Mouse (Mus musculus): Measurements from ENCODE around the gene Camsap2. TPM values are rescaled to one million over a fixed set of nuclear protein-coding genes. Genes with fewer than 3 reads are reported as not detected.

Camsap2 gene
- polyA plus RNA-seq, 1 experiment from 2014 or later = 8.9 TPM

DNA sequence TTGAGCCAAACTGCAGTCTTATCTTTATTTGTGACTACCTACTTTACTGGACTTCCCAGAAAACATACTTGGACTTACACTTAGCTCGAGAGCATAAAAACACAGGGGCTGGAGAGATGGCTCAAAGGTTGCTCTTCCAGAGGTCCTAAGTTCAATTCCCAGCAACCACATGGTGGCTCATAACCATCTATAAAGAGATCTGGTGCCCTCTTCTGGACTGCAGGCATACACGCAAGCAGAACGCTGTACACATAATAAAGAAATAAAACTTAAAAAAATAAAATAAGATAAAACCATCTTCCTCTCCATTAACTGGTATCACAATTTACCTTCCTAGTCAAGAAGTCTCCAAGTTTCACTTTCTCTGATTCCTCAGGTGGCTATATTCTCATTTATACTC lies 5.4 kb downstream of the Camsap2 start:
- Histone ChIP-seq H3K9ac (ENCODE audit: low read length) (no peak overlapping the region), H3K27me3 (ENCODE audit: control insufficient read depth, insufficient read depth, low read length) (no peaks in the 10 kb centered on the region), H3K9me3 (ENCODE audit: control insufficient read depth, low read length) (no peaks in the 10 kb centered on the region), H3K27ac (replicated peaks) (no peak overlapping the region), H3K4me1 (replicated peaks; ENCODE audit: control insufficient read depth, insufficient read depth) (no peaks in the 10 kb centered on the region), H3K36me3 (ENCODE audit: control insufficient read depth, insufficient read depth, low read length) (no peaks in the 10 kb centered on the region), H3K4me3 (ENCODE audit: low read depth, low read length) (no peak overlapping the region), H3K4me2 (replicated peaks; ENCODE audit: low read depth) (no peak overlapping the region)
- WGBS = 93% methylated on average over 3 of the region's 3 CpGs
- TF ChIP-seq EP300 (optimal IDR thresholded peaks at IDR 0.05) (no peak), CTCF (IDR thresholded peaks at IDR 0.05; ENCODE audit: low read depth) (peak; percentile 53)
- DNase-seq (ENCODE audit: low spot score) = no peak
- no peak for ATAC-seq (ENCODE audit: low FRiP score, low TSS enrichment)

DNA sequence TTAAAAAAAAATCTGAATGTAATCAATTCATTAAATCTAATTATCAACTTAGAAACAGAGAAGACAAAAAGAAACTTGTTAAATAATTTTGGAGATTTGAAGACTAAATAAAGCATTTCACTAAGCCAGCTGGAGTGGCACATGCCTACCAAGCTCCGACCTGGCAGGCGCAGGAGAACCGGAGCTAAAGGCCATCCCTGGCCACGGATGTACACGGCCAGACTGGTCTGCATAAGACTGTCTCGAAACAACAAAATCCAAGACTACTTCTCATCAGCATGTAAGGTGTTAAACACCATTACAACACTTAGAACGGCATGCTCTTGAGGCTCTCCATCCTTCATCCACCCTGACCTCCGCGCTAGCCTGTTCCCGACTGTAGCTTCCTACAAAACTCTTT lies 11.2 kb downstream of the Camsap2 start:
- no peak overlapping the region for H3K9ac ChIP-seq (ENCODE audit: low read length)
- H3K4me2 ChIP-seq (replicated peaks; ENCODE audit: low read depth) = no peak overlapping the region
- no peak for DNase-seq (ENCODE audit: low spot score)
- WGBS = 82% methylated on average over 10 of the region's 10 CpGs
- H3K27me3 ChIP-seq (ENCODE audit: control insufficient read depth, insufficient read depth, low read length) = no peaks in the 10 kb centered on the region
- no peaks in the 10 kb centered on the region for H3K36me3 ChIP-seq (ENCODE audit: control insufficient read depth, insufficient read depth, low read length)
- ATAC-seq (ENCODE audit: low FRiP score, low TSS enrichment) = no peak
- no peaks in the 10 kb centered on the region for H3K9me3 ChIP-seq (ENCODE audit: control insufficient read depth, low read length)
- no peaks in the 10 kb centered on the region for H3K4me1 ChIP-seq (replicated peaks; ENCODE audit: control insufficient read depth, insufficient read depth)
- H3K4me3 ChIP-seq (ENCODE audit: low read depth, low read length) = no peak overlapping the region
- TF ChIP-seq EP300 (optimal IDR thresholded peaks at IDR 0.05) = no peak
- no peak for TF ChIP-seq CTCF (IDR thresholded peaks at IDR 0.05; ENCODE audit: low read depth)
- H3K27ac ChIP-seq (replicated peaks) = no peak overlapping the region

DNA sequence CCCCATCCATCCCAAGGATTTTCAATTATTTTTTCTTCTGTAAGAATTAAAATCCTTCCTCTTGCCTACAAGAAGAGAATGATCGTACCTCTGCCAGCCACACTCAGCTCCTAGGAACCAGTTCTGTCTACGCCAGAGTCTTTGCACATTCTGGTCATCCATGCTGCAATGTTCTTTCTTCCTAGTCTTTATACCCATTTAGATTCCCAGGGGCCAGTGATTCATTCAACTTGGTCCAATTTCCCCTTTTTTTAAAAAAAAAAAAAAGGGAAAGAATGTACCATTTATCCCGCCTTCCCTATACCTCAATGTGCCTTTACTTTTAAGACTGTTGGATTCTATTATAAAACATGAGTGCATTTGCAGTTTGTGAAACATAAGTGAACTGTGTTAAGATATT lies 12.4 kb downstream of the Camsap2 start:
- Histone ChIP-seq H3K4me3 (ENCODE audit: low read depth, low read length) (no peak overlapping the region), H3K9ac (ENCODE audit: low read length) (no peak overlapping the region), H3K36me3 (ENCODE audit: control insufficient read depth, insufficient read depth, low read length) (no peaks in the 10 kb centered on the region), H3K27ac (replicated peaks) (no peak overlapping the region), H3K4me2 (replicated peaks; ENCODE audit: low read depth) (no peak overlapping the region), H3K9me3 (ENCODE audit: control insufficient read depth, low read length) (no peaks in the 10 kb centered on the region), H3K4me1 (replicated peaks; ENCODE audit: control insufficient read depth, insufficient read depth) (no peaks in the 10 kb centered on the region), H3K27me3 (ENCODE audit: control insufficient read depth, insufficient read depth, low read length) (no peaks in the 10 kb centered on the region)
- DNase-seq (ENCODE audit: low spot score) (no peak), ATAC-seq (ENCODE audit: low FRiP score, low TSS enrichment) (no peak)
- TF ChIP-seq CTCF (IDR thresholded peaks at IDR 0.05; ENCODE audit: low read depth) = no peak
- TF ChIP-seq EP300 (optimal IDR thresholded peaks at IDR 0.05) = no peak
- 87% methylated on average over 3 of the region's 3 CpGs for WGBS

DNA sequence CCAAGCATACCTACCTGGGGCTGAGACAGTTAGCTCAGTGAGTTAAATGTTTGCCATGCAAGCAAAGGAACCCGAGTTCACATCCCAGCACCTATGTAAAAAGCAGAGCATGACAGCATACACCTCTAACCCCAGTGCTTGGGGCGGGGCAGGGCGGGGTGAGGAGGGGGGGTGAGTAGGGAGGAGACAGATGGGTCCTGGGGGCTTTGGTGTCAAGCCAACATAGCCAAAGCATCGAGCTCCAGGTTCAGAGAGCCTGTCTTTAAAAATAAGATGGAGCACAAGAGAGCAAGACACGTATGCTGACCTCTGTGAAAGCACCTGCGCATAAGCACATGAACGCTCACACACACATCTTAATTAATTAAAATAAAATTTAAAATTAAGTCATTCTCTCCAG lies 12.8 kb downstream of the Camsap2 start:
- H3K27me3 ChIP-seq (ENCODE audit: control insufficient read depth, insufficient read depth, low read length) = no peaks in the 10 kb centered on the region
- H3K4me3 ChIP-seq (ENCODE audit: low read depth, low read length) = no peak overlapping the region
- 0 out of 2 replicates have a peak, but pooled peaks cover 2% of the 10 kb centered on the region for H3K4me1 ChIP-seq (replicated peaks; ENCODE audit: control insufficient read depth, insufficient read depth)
- no peaks in the 10 kb centered on the region for H3K9me3 ChIP-seq (ENCODE audit: control insufficient read depth, low read length)
- no peak overlapping the region for H3K9ac ChIP-seq (ENCODE audit: low read length)
- H3K27ac ChIP-seq (replicated peaks) = no peak overlapping the region
- 81% methylated on average over 7 of the region's 7 CpGs for WGBS
- H3K4me2 ChIP-seq (replicated peaks; ENCODE audit: low read depth) = no peak overlapping the region
- no peak for DNase-seq (ENCODE audit: low spot score)
- TF ChIP-seq EP300 (optimal IDR thresholded peaks at IDR 0.05) = no peak
- TF ChIP-seq CTCF (IDR thresholded peaks at IDR 0.05; ENCODE audit: low read depth) = no peak
- ATAC-seq (ENCODE audit: low FRiP score, low TSS enrichment) = no peak
- H3K36me3 ChIP-seq (ENCODE audit: control insufficient read depth, insufficient read depth, low read length) = no peaks in the 10 kb centered on the region

DNA sequence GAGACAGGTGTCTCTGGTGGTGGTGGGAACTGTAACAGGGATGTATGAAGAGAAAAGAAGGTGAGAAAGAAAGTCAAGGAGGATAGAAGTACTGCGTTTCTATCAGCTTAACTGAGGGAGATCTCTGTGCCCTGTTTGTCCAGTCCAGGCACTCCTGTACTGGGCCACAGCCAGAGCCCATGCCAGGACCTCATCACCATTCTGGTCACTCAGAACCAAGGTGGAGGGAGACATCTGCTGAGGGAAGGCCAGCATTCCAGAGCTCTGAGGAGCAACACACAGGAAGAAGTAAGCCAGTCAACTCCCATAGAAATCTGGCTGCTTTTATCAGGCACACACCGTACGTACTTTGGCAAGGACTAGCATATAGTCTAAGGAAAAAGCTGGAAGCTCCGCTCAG lies 14.1 kb downstream of the Camsap2 start:
- Histone ChIP-seq H3K27me3 (ENCODE audit: control insufficient read depth, insufficient read depth, low read length) (no peaks in the 10 kb centered on the region), H3K4me1 (replicated peaks; ENCODE audit: control insufficient read depth, insufficient read depth) (0 out of 2 replicates have a peak, but pooled peaks cover 2% of the 10 kb centered on the region), H3K4me3 (ENCODE audit: low read depth, low read length) (no peak overlapping the region), H3K36me3 (ENCODE audit: control insufficient read depth, insufficient read depth, low read length) (no peaks in the 10 kb centered on the region), H3K9me3 (ENCODE audit: control insufficient read depth, low read length) (no peaks in the 10 kb centered on the region), H3K4me2 (replicated peaks; ENCODE audit: low read depth) (no peak overlapping the region), H3K9ac (ENCODE audit: low read length) (no peak overlapping the region), H3K27ac (replicated peaks) (no peak overlapping the region)
- DNase-seq (ENCODE audit: low spot score) (no peak), ATAC-seq (ENCODE audit: low FRiP score, low TSS enrichment) (no peak)
- whole genome bisulfite sequencing = 77% methylated on average over 4 of the region's 4 CpGs
- no peak for TF ChIP-seq EP300 (optimal IDR thresholded peaks at IDR 0.05)

DNA sequence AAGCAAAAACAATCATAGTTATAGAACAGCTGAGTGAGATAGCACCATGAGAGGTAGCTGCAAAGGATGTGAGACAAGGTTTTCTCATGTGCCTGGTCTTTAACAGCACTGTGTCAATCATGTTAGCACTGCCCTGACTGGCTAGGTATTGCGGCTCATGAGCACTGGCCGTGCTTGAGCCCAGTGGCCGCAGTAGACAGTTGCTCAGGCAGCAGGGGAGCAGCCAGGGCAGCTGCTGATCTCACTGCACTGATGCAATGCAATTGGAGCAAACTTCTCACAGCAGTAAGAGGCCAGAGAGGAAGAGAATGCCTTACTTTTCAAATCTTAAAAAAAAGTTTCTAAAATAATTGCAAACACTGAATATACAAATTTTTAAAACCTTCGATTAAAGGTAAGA lies 16.5 kb downstream of the Camsap2 start:
- ATAC-seq (ENCODE audit: low FRiP score, low TSS enrichment) (no peak), DNase-seq (ENCODE audit: low spot score) (no peak)
- Histone ChIP-seq H3K27me3 (ENCODE audit: control insufficient read depth, insufficient read depth, low read length) (no peaks in the 10 kb centered on the region), H3K4me1 (replicated peaks; ENCODE audit: control insufficient read depth, insufficient read depth) (0 out of 2 replicates have a peak, but pooled peaks cover 2% of the 10 kb centered on the region), H3K9me3 (ENCODE audit: control insufficient read depth, low read length) (no peaks in the 10 kb centered on the region), H3K36me3 (ENCODE audit: control insufficient read depth, insufficient read depth, low read length) (no peaks in the 10 kb centered on the region), H3K27ac (replicated peaks) (no peak overlapping the region), H3K4me3 (ENCODE audit: low read depth, low read length) (no peak overlapping the region), H3K4me2 (replicated peaks; ENCODE audit: low read depth) (no peak overlapping the region), H3K9ac (ENCODE audit: low read length) (no peak overlapping the region)
- TF ChIP-seq EP300 (optimal IDR thresholded peaks at IDR 0.05) = no peak
- TF ChIP-seq CTCF (IDR thresholded peaks at IDR 0.05; ENCODE audit: low read depth) = no peak
- 87% methylated on average over 4 of the region's 4 CpGs for WGBS
